Mouse (Mus musculus) ES-E14 (cell line): ENCODE results near the gene Csnk1e.

Source experiments
- CHD2 ChIP-seq: IDR thresholded peaks from 2 replicates; pipeline ENCODE4 v1.6.1; 2014; ENCODE audit warnings: mild to moderate bottlenecking, low read depth, low read length, inconsistent platforms
- HCFC1 ChIP-seq: IDR thresholded peaks from 2 replicates; pipeline ENCODE4 v1.6.1; 2012; ENCODE audit warnings: low read length, inconsistent platforms, borderline replicate concordance; ENCODE audit not compliant: insufficient read depth
- MAFK ChIP-seq: IDR thresholded peaks from 2 replicates; pipeline ENCODE4 v1.6.1; 2014; ENCODE audit warnings: mild to moderate bottlenecking, low read depth, low read length, inconsistent platforms; ENCODE audit not compliant: insufficient read depth
- ZC3H11A ChIP-seq: IDR thresholded peaks from 2 replicates; pipeline ENCODE4 v1.6.1; 2012; ENCODE audit warnings: low read depth, mild to moderate bottlenecking, inconsistent platforms, low read length, borderline replicate concordance
- ZNF384 ChIP-seq: IDR thresholded peaks from 2 replicates; pipeline ENCODE4 v1.6.1; 2012; ENCODE audit warnings: low read depth, low read length, inconsistent platforms

DNA sequence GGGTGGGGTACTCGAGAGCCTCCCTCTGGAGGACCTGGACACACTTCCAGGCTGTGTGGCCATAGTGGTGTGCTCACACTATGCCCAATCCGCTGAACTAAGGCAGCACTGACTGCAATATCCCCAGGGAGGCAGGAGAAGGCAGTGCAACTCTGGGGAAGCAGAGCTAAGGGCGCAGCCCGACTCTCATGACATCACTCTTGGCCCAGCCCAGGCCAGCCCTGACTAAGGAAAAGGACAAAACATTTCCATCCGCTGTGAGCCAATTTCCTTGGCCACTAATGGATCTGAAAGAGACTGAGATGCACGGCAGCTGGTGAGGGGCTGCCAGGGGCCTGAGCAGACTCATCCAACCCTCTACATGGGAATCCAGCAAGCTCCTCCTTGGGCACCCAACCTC is 77.7 kb downstream of the Csnk1e start:
- TF ChIP-seq ZNF384 (no peak), HCFC1 (no peak), CHD2 (no peak), ZC3H11A (no peak), MAFK (no peak)
